Mouse (Mus musculus) MEL (cell line): ENCODE measurements around the gene Slc45a1. TPM values are rescaled to one million over a fixed set of nuclear protein-coding genes. Genes with fewer than 3 reads are reported as not detected.

Experiments
- DNase-seq: peaks from one replicate; pipeline ENCODE4 v3.0.0; 2011; ENCODE audit warnings: low read depth, low spot score
- H3K27ac ChIP-seq: 2 replicates; pipeline ENCODE4 v1.5.1; 2012; ENCODE audit warnings: low read depth, mild to moderate bottlenecking, control low read depth, low read length, moderate library complexity; ENCODE audit not compliant: control insufficient read depth
- H3K27me3 ChIP-seq, 2 experiments: fragments of 150-350 bp in 1 of 2; sonication (generic) in 1 of 2; 2 replicates each; pipeline ENCODE4 v1.6.1; 2012; ENCODE audit warnings: low read length in 2 of 2, mild to moderate bottlenecking in 2 of 2, improper control_type of control experiment in 1 of 2, moderate library complexity in 1 of 2; ENCODE audit not compliant: insufficient read depth in 2 of 2, control insufficient read depth in 1 of 2
- H3K36me3 ChIP-seq, 2 experiments: 2 replicates each; pipeline ENCODE4 v1.6.1; 2012 to 2014; ENCODE audit warnings: low read length in 2 of 2, improper control_type of control experiment in 1 of 2, inconsistent platforms in 1 of 2, mild to moderate bottlenecking in 1 of 2; ENCODE audit not compliant: insufficient read depth in 2 of 2, control insufficient read depth in 1 of 2
- H3K4me1 ChIP-seq, 2 experiments: fragments of 150-350 bp in 1 of 2; sonication (generic) in 1 of 2; 2 replicates each; pipeline ENCODE4 v1.6.1; 2012; ENCODE audit warnings: low read length in 2 of 2, improper control_type of control experiment in 1 of 2, mild to moderate bottlenecking in 1 of 2; ENCODE audit not compliant: insufficient read depth in 2 of 2, control insufficient read depth in 1 of 2
- H3K4me3 ChIP-seq, 2 experiments: fragments of 150-350 bp in 1 of 2; sonication (generic) in 1 of 2; 2 replicates each; pipeline ENCODE4 v1.5.1; 2012; ENCODE audit warnings: low read depth in 2 of 2, low read length in 2 of 2, mild to moderate bottlenecking in 2 of 2, moderate library complexity in 2 of 2, control low read depth in 1 of 2, improper control_type of control experiment in 1 of 2; ENCODE audit not compliant: control insufficient read depth in 1 of 2, insufficient read depth in 1 of 2
- H3K79me2 ChIP-seq: 2 replicates; pipeline ENCODE4 v1.6.1; 2012; ENCODE audit warnings: mild to moderate bottlenecking, low read length, moderate library complexity; ENCODE audit not compliant: control insufficient read depth, poor library complexity, insufficient read depth
- H3K9ac ChIP-seq: 2 replicates; pipeline ENCODE4 v1.6.1; 2012; ENCODE audit warnings: low read depth, mild to moderate bottlenecking, control low read depth, low read length, moderate library complexity; ENCODE audit not compliant: control insufficient read depth, poor library complexity, severe bottlenecking
- H3K9me3 ChIP-seq: fragments of 150-350 bp; sonication (generic); replicated peaks from 2 replicates; pipeline ENCODE4 v1.6.1; 2012; ENCODE audit warnings: mild to moderate bottlenecking, low read length, improper control_type of control experiment, moderate library complexity; ENCODE audit not compliant: insufficient read depth
- BHLHE40 ChIP-seq: IDR thresholded peaks from 2 replicates; pipeline ENCODE4 v1.6.1; 2012; ENCODE audit warnings: low read depth, mild to moderate bottlenecking, inconsistent platforms, low read length, improper control_type of control experiment, borderline replicate concordance
- CHD2 ChIP-seq: IDR thresholded peaks from 2 replicates; pipeline ENCODE4 v1.6.1; 2011; ENCODE audit warnings: low read length, improper control_type of control experiment
- CTCF ChIP-seq, 3 experiments: IDR thresholded peaks in 2 of 3; conservative IDR thresholded peaks in 1 of 3; 2 replicates each; pipeline ENCODE4 v1.5.1; 2011 to 2012; ENCODE audit warnings: low read length in 3 of 3, low read depth in 2 of 3, mild to moderate bottlenecking in 2 of 3, improper control_type of control experiment in 1 of 3, inconsistent platforms in 1 of 3, mixed read lengths in 1 of 3, moderate library complexity in 1 of 3; ENCODE audit not compliant: control insufficient read depth in 1 of 3, insufficient read depth in 1 of 3, poor library complexity in 1 of 3, severe bottlenecking in 1 of 3
- E2F4 ChIP-seq: IDR thresholded peaks from 2 replicates; pipeline ENCODE4 v1.6.1; 2011; ENCODE audit warnings: low read depth, low read length, improper control_type of control experiment, borderline replicate concordance
- ELF1 ChIP-seq: IDR thresholded peaks from 2 replicates; pipeline ENCODE4 v1.6.1; 2014; ENCODE audit warnings: low read depth, mild to moderate bottlenecking, inconsistent platforms, low read length, improper control_type of control experiment, moderate library complexity
- EP300 ChIP-seq, 2 experiments: IDR thresholded peaks; 2 replicates each; pipeline ENCODE4 v1.6.1; 2011; ENCODE audit warnings: improper control_type of control experiment in 2 of 2, low read length in 2 of 2, low read depth in 1 of 2, mild to moderate bottlenecking in 1 of 2
- ETS1 ChIP-seq: IDR thresholded peaks from 2 replicates; pipeline ENCODE4 v1.6.1; 2012; ENCODE audit warnings: low read depth, mild to moderate bottlenecking, inconsistent platforms, low read length, improper control_type of control experiment, moderate library complexity
- GATA1 ChIP-seq: IDR thresholded peaks from 2 replicates; pipeline ENCODE4 v1.6.1; 2011; ENCODE audit warnings: low read depth, low read length, improper control_type of control experiment
- JUND ChIP-seq: IDR thresholded peaks from 2 replicates; pipeline ENCODE4 v1.6.1; 2011; ENCODE audit warnings: low read depth, mild to moderate bottlenecking, improper control_type of control experiment, low read length
- MAFK ChIP-seq: IDR thresholded peaks from 2 replicates; pipeline ENCODE4 v1.6.1; 2011; ENCODE audit warnings: low read depth, mild to moderate bottlenecking, low read length, improper control_type of control experiment, borderline replicate concordance
- MAZ ChIP-seq: IDR thresholded peaks from 2 replicates; pipeline ENCODE4 v1.6.1; 2012; ENCODE audit warnings: low read depth, mild to moderate bottlenecking, inconsistent platforms, low read length, improper control_type of control experiment
- MEF2A ChIP-seq: IDR thresholded peaks from 2 replicates; pipeline ENCODE4 v1.6.1; 2014; ENCODE audit warnings: low read depth, mild to moderate bottlenecking, inconsistent platforms, low read length, improper control_type of control experiment; ENCODE audit not compliant: poor library complexity, insufficient replicate concordance, severe bottlenecking; ENCODE audit errors: extremely low read depth
- MXI1 ChIP-seq: IDR thresholded peaks from 2 replicates; pipeline ENCODE4 v1.6.1; 2011; ENCODE audit warnings: mild to moderate bottlenecking, low read depth, low read length, improper control_type of control experiment
- MYB ChIP-seq: IDR thresholded peaks from 2 replicates; pipeline ENCODE4 v1.6.1; 2011; ENCODE audit warnings: mild to moderate bottlenecking, low read depth, low read length, improper control_type of control experiment
- MYC ChIP-seq: IDR thresholded peaks from 2 replicates; pipeline ENCODE4 v1.6.1; 2011; ENCODE audit warnings: low read depth, mild to moderate bottlenecking, low read length, improper control_type of control experiment, moderate library complexity
- NELFE ChIP-seq: IDR thresholded peaks from 2 replicates; pipeline ENCODE4 v1.6.1; 2011; ENCODE audit warnings: low read depth, low read length, improper control_type of control experiment
- NRF1 ChIP-seq: IDR thresholded peaks from 2 replicates; pipeline ENCODE4 v1.6.1; 2014; ENCODE audit warnings: low read depth, mild to moderate bottlenecking, inconsistent platforms, low read length, improper control_type of control experiment, moderate library complexity; ENCODE audit not compliant: poor library complexity, insufficient read depth, severe bottlenecking
- POLR2AphosphoS2 ChIP-seq: IDR thresholded peaks from 2 replicates; pipeline ENCODE4 v1.6.1; 2011; ENCODE audit warnings: low read length, improper control_type of control experiment
- RAD21 ChIP-seq: IDR thresholded peaks from 2 replicates; pipeline ENCODE4 v1.6.1; 2011; ENCODE audit warnings: mild to moderate bottlenecking, low read depth, low read length, improper control_type of control experiment
- RCOR1 ChIP-seq: IDR thresholded peaks from 2 replicates; pipeline ENCODE4 v1.6.1; 2012; ENCODE audit warnings: low read depth, mild to moderate bottlenecking, inconsistent platforms, low read length, improper control_type of control experiment
- SMC3 ChIP-seq: IDR thresholded peaks from 2 replicates; pipeline ENCODE4 v1.6.1; 2011; ENCODE audit warnings: low read depth, low read length, improper control_type of control experiment
- TBP ChIP-seq: IDR thresholded peaks from 2 replicates; pipeline ENCODE4 v1.8.0; 2011; ENCODE audit warnings: low read depth, low read length, improper control_type of control experiment
- ZC3H11A ChIP-seq: IDR thresholded peaks from 2 replicates; pipeline ENCODE4 v1.6.1; 2012; ENCODE audit warnings: low read depth, mild to moderate bottlenecking, inconsistent platforms, low read length, improper control_type of control experiment
- ZKSCAN1 ChIP-seq: IDR thresholded peaks from 2 replicates; pipeline ENCODE4 v1.6.1; 2012; ENCODE audit warnings: low read depth, mild to moderate bottlenecking, inconsistent platforms, low read length, improper control_type of control experiment, moderate library complexity
- polyA plus RNA-seq, 2 experiments: library from polyadenylated mRNA; stranded (reverse) in 1 of 2; unstranded in 1 of 2; fragments of >175 nt in 1 of 2; fragments of >200 nt in 1 of 2; gene quantifications; 2 replicates each; pipeline versions ENCODE4 v1.2.1 to v1.2.4; 2012; ENCODE audit warnings: low replicate concordance in 2 of 2, low read depth in 1 of 2; ENCODE audit not compliant: insufficient read length in 2 of 2, insufficient read depth in 1 of 2, missing spikeins in 1 of 2
- total RNA-seq: library from RNA; depleted of rRNA; stranded (reverse); fragments of 300-350 nt; gene quantifications from 2 replicates; pipeline ENCODE4 v1.2.3, GENCODE M21; 2012

Slc45a1 gene
- total and polyA plus RNA-seq, 3 experiments: not detected

DNA sequence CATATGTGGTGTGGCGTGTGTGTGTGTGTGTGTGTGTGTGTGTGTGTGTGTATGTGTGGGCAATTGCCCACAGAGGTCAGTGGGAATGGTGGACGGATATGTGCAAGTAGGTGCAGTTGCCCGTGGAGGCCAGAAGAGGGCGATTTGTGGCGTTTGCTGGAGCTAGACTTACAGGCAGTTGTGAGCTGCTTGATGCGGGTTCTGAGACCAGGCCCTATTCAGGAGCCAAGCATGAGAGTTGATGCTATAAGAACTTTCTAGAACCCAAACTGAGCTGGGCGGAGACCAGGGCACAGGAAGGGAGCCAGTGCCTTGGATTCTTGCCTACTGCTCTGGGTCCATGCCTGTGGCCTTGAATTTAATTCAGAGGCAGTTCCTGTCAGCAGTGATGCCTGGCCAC, 12.8 kb upstream of the Slc45a1 start:
- Histone ChIP-seq H3K79me2 (no peaks in the 10 kb centered on the region), H3K9ac (no peak overlapping the region), H3K9me3 (no peaks in the 10 kb centered on the region), H3K36me3 (no peaks in the 10 kb centered on the region), H3K4me3 (no peak overlapping the region), H3K4me1 (no peaks in the 10 kb centered on the region), H3K27me3 (peaks cover 0 to 2% of the 10 kb centered on the region in 2 experiments; a peak in 2 of 4 replicates), H3K27ac (no peak overlapping the region)
- peak; percentile 52 for DNase-seq
- 0 out of 2 replicates have a peak, but pooled peaks have one; percentile 10 for TF ChIP-seq ZC3H11A
- TF ChIP-seq MAZ: no peak
- no peak for TF ChIP-seq MYC
- TF ChIP-seq MAFK: no peak
- TF ChIP-seq POLR2AphosphoS2: no peak
- peak; percentile 27 for TF ChIP-seq RAD21
- TF ChIP-seq MEF2A: no peak
- TF ChIP-seq MYB: no peak
- no peak for TF ChIP-seq RCOR1
- TF ChIP-seq SMC3: peak; percentile 58
- peak; percentile 56 to 68 (median 60) for TF ChIP-seq CTCF (IDR thresholded peaks at IDR 0.05 in 2 of 3, conservative IDR thresholded peaks at IDR 0.05 in 1 of 3; ENCODE audit: control insufficient read depth in 1 of 3, insufficient read depth in 1 of 3, low read depth in 2 of 3, low read length in 3 of 3, poor library complexity in 1 of 3, severe bottlenecking in 1 of 3)
- no peak for TF ChIP-seq GATA1
- TF ChIP-seq JUND: no peak
- TF ChIP-seq, all 39 proteins: peak for 4

GRCm38 (mm10) chr4:150663192-150663591, 11.2 kb upstream of the Slc45a1 start:
- H3K4me3 ChIP-seq: no peak overlapping the region
- H3K9me3 ChIP-seq: no peaks in the 10 kb centered on the region
- peaks cover 0 to 2% of the 10 kb centered on the region in 2 experiments; a peak in 1 of 4 replicates for H3K27me3 ChIP-seq
- H3K9ac ChIP-seq: no peak overlapping the region
- no peaks in the 10 kb centered on the region for H3K4me1 ChIP-seq
- DNase-seq: peak; percentile 77
- H3K36me3 ChIP-seq: no peaks in the 10 kb centered on the region
- H3K79me2 ChIP-seq: no peaks in the 10 kb centered on the region
- TF ChIP-seq MAZ: no peak
- no peak for TF ChIP-seq BHLHE40
- peak; percentile 34; the same call in 1 of the 2 replicates for TF ChIP-seq ZC3H11A
- TF ChIP-seq JUND: no peak
- TF ChIP-seq TBP: no peak
- TF ChIP-seq POLR2AphosphoS2: no peak
- TF ChIP-seq E2F4: no peak
- no peak for TF ChIP-seq MXI1
- peak; percentile 43; the same call in 1 of the 2 replicates for TF ChIP-seq NRF1
- no peak for TF ChIP-seq NELFE
- TF ChIP-seq ZKSCAN1: no peak
- no peak for TF ChIP-seq ETS1
- peak; percentile 60 for TF ChIP-seq SMC3
- peak; percentile 75 to 89 (median 88) for TF ChIP-seq CTCF (IDR thresholded peaks at IDR 0.05 in 2 of 3, conservative IDR thresholded peaks at IDR 0.05 in 1 of 3; ENCODE audit: control insufficient read depth in 1 of 3, insufficient read depth in 1 of 3, low read depth in 2 of 3, low read length in 3 of 3, poor library complexity in 1 of 3, severe bottlenecking in 1 of 3)
- TF ChIP-seq CHD2: no peak
- TF ChIP-seq ELF1: no peak
- no peak for TF ChIP-seq MYB
- TF ChIP-seq RAD21: peak; percentile 50
- TF ChIP-seq EP300 (IDR thresholded peaks at IDR 0.05; ENCODE audit: low read depth in 1 of 2, low read length in 2 of 2): no peak
- no peak overlapping the region for H3K27ac ChIP-seq
